Mouse (Mus musculus): ENCODE results near the gene Smoc2.

DNA sequence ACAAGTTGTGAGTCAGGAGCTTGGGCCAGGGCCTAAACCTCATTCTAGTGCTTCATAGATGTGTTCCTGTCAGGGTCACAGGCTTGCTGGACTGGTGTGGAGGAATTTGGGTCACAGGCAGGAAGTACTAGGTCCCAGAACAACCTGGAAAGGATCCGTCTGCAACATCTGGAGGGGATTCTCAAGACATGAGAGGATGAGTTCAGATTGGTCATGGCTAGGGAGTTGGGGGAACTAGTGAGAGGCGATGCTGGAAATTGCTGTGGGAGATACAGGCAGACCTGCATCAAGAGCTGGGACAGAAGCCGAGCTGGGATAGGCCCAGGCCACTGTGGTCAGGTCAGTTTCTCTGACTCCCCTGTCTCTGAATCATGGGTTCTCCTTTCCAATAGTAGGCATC lies 15.8 kb downstream of the Smoc2 start:
- TF ChIP-seq POLR2A (IDR thresholded peaks at IDR 0.05; ENCODE audit: extremely low read depth, insufficient read depth, low read length), result no peak
- no peak for TF ChIP-seq CTCF (IDR thresholded peaks at IDR 0.05; ENCODE audit: extremely low read depth, insufficient read depth, low read length)
